Mouse (Mus musculus): ENCODE measurements at regions not wholly inside any gene's neighbourhood (a gene's known extent, or its start where the extent isn't known, plus 50 kb on each side); places are given as distances from the start of the nearest gene placed in this dataset.

GRCm38 (mm10) chr6:72037639-72038038 lies 59.8 kb upstream of the St3gal5 start:
- DNase-seq (ENCODE audit: low spot score in 2 of 2): no peak

GRCm38 (mm10) chr6:72043881-72044625 lies 53.3 kb upstream of the St3gal5 start:
- peak; percentile 12 to 14 for DNase-seq (ENCODE audit: low spot score in 2 of 2)
